8 mouse cellular contexts compared by ENCODE assay signal in the genomic region with DNA sequence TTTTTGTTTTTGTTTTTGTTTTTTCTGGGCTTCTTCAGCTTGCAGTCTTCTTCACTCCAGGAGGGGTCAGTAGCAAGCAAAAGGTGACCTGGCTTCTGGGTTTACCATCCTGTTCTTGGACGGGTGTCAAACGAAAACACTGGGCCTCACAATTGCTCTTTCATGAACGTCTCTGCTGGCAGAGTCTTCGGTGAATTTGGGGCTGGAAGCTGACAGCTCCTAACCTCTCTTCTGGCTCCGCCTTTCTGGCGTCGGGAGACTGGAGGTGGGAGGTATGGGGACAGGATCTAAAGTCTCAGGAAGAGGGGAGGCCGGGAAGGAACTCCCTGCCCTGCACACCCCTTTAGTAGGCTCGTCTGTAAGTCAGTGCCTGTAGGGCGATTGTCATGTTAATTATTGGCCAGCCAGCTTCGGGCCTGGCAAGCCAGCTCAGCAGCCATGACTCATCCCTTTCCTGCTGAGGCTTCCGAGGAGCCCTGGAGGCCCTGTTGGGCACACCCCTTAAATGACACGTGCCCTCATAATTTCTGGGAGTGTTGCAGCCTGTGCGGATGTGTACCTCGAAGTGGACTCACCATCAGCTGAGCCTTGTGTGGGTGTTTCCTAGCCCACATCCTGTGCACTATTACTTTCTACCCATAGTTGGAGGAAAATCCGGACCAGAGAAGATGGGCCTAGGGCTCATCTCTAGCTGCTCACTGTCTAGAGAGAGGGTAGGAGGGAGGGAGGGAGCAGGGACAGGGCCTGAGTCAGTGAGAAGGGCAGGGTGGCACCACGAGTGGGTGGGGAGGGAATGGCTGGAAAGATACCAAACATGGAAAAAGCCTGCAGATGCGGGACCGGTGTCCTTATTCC.
DNase-seq lines count a peak whose midpoint lies in the region; ATAC-seq and TF ChIP-seq lines count a peak whose summit lies in the region.

No protein-coding gene starts in this region.

- H3K4me2 ChIP-seq in limb, embryonic 11.5 days (ENCODE audit: low read depth, severe bottlenecking), result peak overlapping the region; percentile 21; the same call in 1 of the 2 replicates
- peak overlapping the region; percentile 32 for H3K4me2 ChIP-seq in midbrain, embryonic 11.5 days

- no peaks in the 10 kb centered on the region for H3K36me3 ChIP-seq in limb, embryonic 11.5 days (ENCODE audit: control insufficient read depth, insufficient read depth, low read length)
- no peaks in the 10 kb centered on the region for H3K36me3 ChIP-seq in midbrain, embryonic 11.5 days (ENCODE audit: control insufficient read depth, insufficient read depth, low read length)
- H3K36me3 ChIP-seq in testis, adult 2 months (ENCODE audit: control insufficient read depth, insufficient read depth, low read length), result no peaks in the 10 kb centered on the region

- peak; percentile 91 for ATAC-seq in common myeloid progenitor, adult 5-6 weeks (replicated peaks; ENCODE audit: low read depth, poor library complexity, severe bottlenecking)
- ATAC-seq in inflammation-experienced regulatory T-cells, adult 6 months, result peak; percentile 99
- ATAC-seq in limb, embryonic 11.5 days (ENCODE audit: insufficient number of reproducible peaks, low FRiP score, low TSS enrichment, low read depth), result no peak
- peak; percentile 92 for ATAC-seq in midbrain, embryonic 11.5 days (ENCODE audit: low FRiP score)

- H3K27ac ChIP-seq in limb, embryonic 11.5 days (replicated peaks; ENCODE audit: low read depth, low read length), result no peak overlapping the region
- H3K27ac ChIP-seq in midbrain, embryonic 11.5 days (ENCODE audit: low read depth, low read length), result peak overlapping the region; percentile 11; the same call in 1 of the 2 replicates
- no peak overlapping the region for H3K27ac ChIP-seq in testis, adult 2 months (ENCODE audit: control insufficient read depth, insufficient read depth, low read depth, low read length)

- DNase-seq in 3134 (ENCODE audit: extremely low read depth, insufficient read length, low spot score), result peak; percentile 91
- peak; percentile 69 for DNase-seq in T-cell, adult 2 months (ENCODE audit: low spot score)
- peak; percentile 73 for DNase-seq in gastrocnemius, postnatal 25 days
- DNase-seq in limb, embryonic 11.5 days (ENCODE audit: low spot score), result peak; percentile 34
- peak; percentile 93 for DNase-seq in midbrain, embryonic 11.5 days (ENCODE audit: low spot score, missing footprints)

- no peaks in the 10 kb centered on the region for H3K27me3 ChIP-seq in limb, embryonic 11.5 days (ENCODE audit: control insufficient read depth, insufficient read depth, low read length)
- H3K27me3 ChIP-seq in midbrain, embryonic 11.5 days (ENCODE audit: control insufficient read depth, insufficient read depth, low read length), result no peaks in the 10 kb centered on the region
- no peaks in the 10 kb centered on the region for H3K27me3 ChIP-seq in testis, adult 2 months (ENCODE audit: control insufficient read depth, insufficient read depth, low read length)

- H3K4me1 ChIP-seq in limb, embryonic 11.5 days (ENCODE audit: control insufficient read depth, insufficient read depth, low read length), result 0 out of 2 replicates have a peak, but pooled peaks cover 3% of the 10 kb centered on the region
- peaks cover 7% of the 10 kb centered on the region for H3K4me1 ChIP-seq in midbrain, embryonic 11.5 days (ENCODE audit: control insufficient read depth, insufficient read depth, low read length)
- peaks cover 8% of the 10 kb centered on the region for H3K4me1 ChIP-seq in testis, adult 2 months (ENCODE audit: control insufficient read depth, insufficient read depth, low read length)

- 21% methylated on average over 19 of the region's 19 CpGs for WGBS in limb, embryonic 11.5 days
- 15% methylated on average over 19 of the region's 19 CpGs for WGBS in midbrain, embryonic 11.5 days

- H3K9ac ChIP-seq in limb, embryonic 11.5 days (ENCODE audit: low read length), result no peak overlapping the region
- peak overlapping the region; percentile 46 for H3K9ac ChIP-seq in midbrain, embryonic 11.5 days (ENCODE audit: low read length)

- no peak overlapping the region for H3K4me3 ChIP-seq in limb, embryonic 11.5 days (ENCODE audit: low read depth, low read length)
- no peak overlapping the region for H3K4me3 ChIP-seq in midbrain, embryonic 11.5 days (ENCODE audit: low read depth, low read length)
- H3K4me3 ChIP-seq in testis, adult 2 months (ENCODE audit: control insufficient read depth, low read depth, low read length), result peak overlapping the region; percentile 22

- H3K9me3 ChIP-seq in limb, embryonic 11.5 days (ENCODE audit: control insufficient read depth, low read length), result no peaks in the 10 kb centered on the region
- 0 out of 2 replicates have a peak, but pooled peaks cover 5% of the 10 kb centered on the region for H3K9me3 ChIP-seq in midbrain, embryonic 11.5 days (ENCODE audit: control insufficient read depth, low read length)

- no peak for TF ChIP-seq POLR2A in testis, adult 2 months (IDR thresholded peaks at IDR 0.05; ENCODE audit: control insufficient read depth, low read depth, low read length)

- no peak for TF ChIP-seq CTCF in testis, adult 2 months (IDR thresholded peaks at IDR 0.05; ENCODE audit: control insufficient read depth, insufficient read depth, insufficient replicate concordance, low read depth, low read length)

Comparison
In these comparisons a context has a peak if more than half of its experiments do, and no peak if none do; other contexts are left out.
1. DNase-seq: peak in every context shown above with its lines; median percentile 93 in midbrain, embryonic 11.5 days; 91 in 3134; 73 in gastrocnemius, postnatal 25 days; 69 in T-cell, adult 2 months; 34 in limb, embryonic 11.5 days.